Mouse (Mus musculus) lung, postnatal 0 days (tissue): ENCODE measurements around the gene Scamp3. TPM values are rescaled to one million over a fixed set of nuclear protein-coding genes. Genes with fewer than 3 reads are reported as not detected.

Experiments
- ATAC-seq: fragments of 200-750 bp; cut with Nextera tagmentation; 2 replicates; pipeline ENCODE4 v1.8.0; 2017; ENCODE audit warnings: moderate library complexity
- DNase-seq: peaks from one replicate; pipeline ENCODE4 v3.0.0-alpha.2; 2016; ENCODE audit warnings: low spot score
- H3K27ac ChIP-seq: fragments of 300-500 bp; sonication (generic); 2 replicates; pipeline ENCODE4 v1.5.1; 2014; ENCODE audit warnings: antibody characterized with exemption, mild to moderate bottlenecking, low read length, mixed read lengths
- H3K27me3 ChIP-seq: fragments of 300-500 bp; sonication (generic); replicated peaks from 2 replicates; pipeline ENCODE4 v1.6.1; 2014; ENCODE audit warnings: low read length, mixed read lengths; ENCODE audit not compliant: insufficient read depth
- H3K36me3 ChIP-seq: fragments of 300-500 bp; sonication (generic); 2 replicates; pipeline ENCODE4 v1.6.1; 2014; ENCODE audit warnings: low read length, mixed read lengths; ENCODE audit not compliant: insufficient read depth
- H3K4me1 ChIP-seq: fragments of 300-500 bp; sonication (generic); 2 replicates; pipeline ENCODE4 v1.6.1; 2014; ENCODE audit warnings: antibody characterized with exemption, low read depth, low read length, mixed read lengths; ENCODE audit not compliant: insufficient read depth
- H3K4me2 ChIP-seq: fragments of 300-500 bp; sonication (generic); replicated peaks from 2 replicates; pipeline ENCODE4 v1.6.1; 2014; ENCODE audit warnings: low read depth, mild to moderate bottlenecking, low read length, moderate library complexity, mixed read lengths
- H3K4me3 ChIP-seq: fragments of 300-500 bp; sonication (generic); 2 replicates; pipeline ENCODE4 v1.5.1; 2014; ENCODE audit warnings: low read depth, low read length
- H3K9ac ChIP-seq: fragments of 300-500 bp; sonication (generic); replicated peaks from 2 replicates; pipeline ENCODE4 v1.6.1; 2014; ENCODE audit warnings: low read depth, mild to moderate bottlenecking
- H3K9me3 ChIP-seq: fragments of 300-500 bp; sonication (generic); 2 replicates; pipeline ENCODE4 v1.6.1; 2016; ENCODE audit warnings: low read length, mixed read lengths
- CTCF ChIP-seq: IDR thresholded peaks from 2 replicates; pipeline ENCODE4 v1.5.1; 2016; ENCODE audit warnings: antibody characterized with exemption, mild to moderate bottlenecking
- EP300 ChIP-seq: IDR thresholded peaks from 2 replicates; pipeline ENCODE4 v1.6.1; 2016; ENCODE audit warnings: antibody characterized with exemption, mild to moderate bottlenecking, control low read depth
- WGBS: fragments of 180-500 bp; shearing (Covaris S2); extraction: QIAGEN DNeasy Blood & Tissue Kit; methylation state at CpG from one replicate; pipeline ENCODE4 v1.1.7; 2014; 5-methylcytosine and 5-hydroxymethylcytosine counted together
- polyA plus RNA-seq: library from polyadenylated mRNA; unstranded; fragments of >200 nt; fragmentation: Nextera tagmentation; extraction: Ambion mirVana; gene quantifications from 2 replicates; pipeline ENCODE4 v1.2.1, GENCODE M21; 2015

The Scamp3 gene
- polyA plus RNA-seq, 1 experiment from 2014 or later = 89.6 TPM

DNA sequence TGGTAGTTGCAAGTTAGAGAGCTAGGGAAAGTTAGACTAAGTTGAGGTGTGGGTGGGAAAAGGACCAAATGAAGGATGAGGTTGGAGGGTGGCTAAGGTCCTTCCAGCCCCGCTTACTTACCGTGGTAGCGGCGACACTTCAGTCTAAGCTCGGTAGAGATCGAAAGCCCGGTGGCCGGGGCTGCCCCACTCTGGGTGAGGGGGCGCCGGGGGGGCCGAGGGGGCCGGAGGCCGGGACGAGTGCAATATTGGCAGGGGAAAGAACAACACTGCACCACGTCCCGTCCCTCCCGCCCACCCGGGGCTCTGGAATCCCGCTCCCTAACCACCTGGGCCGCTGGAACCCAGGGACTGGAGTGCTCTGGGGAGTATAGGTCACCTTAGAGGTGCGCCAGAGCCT is 49.6 kb downstream of the Scamp3 start, which contains the start of gene Mtx1:
Gene Mtx1 (minus strand): TSS at position 189 of the 400 bp plus-strand sequence.
- 6% methylated on average over 13 of the region's 21 CpGs for WGBS
- H3K9ac ChIP-seq = no peak within 1 kb of the TSS; the same call in 1 of the 2 replicates
- peak within 1 kb of the TSS; percentile 36 for H3K4me3 ChIP-seq
- no peak for ATAC-seq
- peaks cover 11% of the 10 kb centered on the region for H3K4me1 ChIP-seq
- H3K4me2 ChIP-seq = peak within 1 kb of the TSS; percentile 69
- H3K36me3 ChIP-seq = no peaks in the 10 kb centered on the region
- H3K9me3 ChIP-seq = no peaks in the 10 kb centered on the region
- TF ChIP-seq CTCF (no peak), EP300 (no peak)
- H3K27ac ChIP-seq = peak within 1 kb of the TSS; percentile 85
- no peak for DNase-seq
- H3K27me3 ChIP-seq = no peaks in the 10 kb centered on the region

DNA sequence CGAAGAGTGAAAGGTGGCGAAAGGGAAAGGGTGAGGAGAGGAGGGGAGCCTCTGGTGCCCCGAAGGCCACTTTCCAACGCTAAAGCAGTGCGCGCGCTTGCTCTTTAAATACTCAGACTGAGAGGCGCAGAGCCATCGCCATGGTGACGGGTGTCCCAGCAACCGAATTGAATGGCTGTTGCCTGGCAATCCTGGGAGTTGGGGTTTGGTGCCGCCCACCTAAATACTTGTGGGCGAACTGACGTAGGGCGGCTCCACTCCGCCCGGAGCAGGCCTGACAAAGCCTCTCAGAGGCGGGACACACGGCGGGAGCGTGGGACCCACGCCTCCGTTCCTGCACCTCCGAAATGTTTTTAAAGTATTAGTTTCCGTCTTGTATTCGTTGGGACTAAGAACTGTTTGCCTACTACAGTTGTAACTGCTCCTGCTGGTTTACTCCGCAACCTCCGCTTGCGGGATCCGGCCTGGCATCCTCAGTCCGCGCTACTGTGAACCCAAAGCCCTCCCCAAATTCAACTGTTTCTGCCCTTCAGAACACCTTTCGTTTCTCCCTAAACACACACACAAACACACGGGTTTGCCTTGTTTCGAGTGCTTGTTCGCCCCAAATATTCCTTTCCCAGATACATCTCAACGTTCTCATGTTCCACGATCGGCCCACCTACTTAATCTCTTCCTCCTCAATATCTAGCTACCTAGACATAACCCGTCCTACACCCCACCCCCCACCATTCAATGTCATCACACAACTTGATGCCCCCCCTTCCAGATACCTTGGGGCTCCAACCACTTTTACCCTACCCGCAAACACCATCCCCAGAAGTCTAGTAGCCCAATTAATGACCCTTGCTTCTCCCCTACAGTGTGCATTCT is 50.3 kb downstream of the Scamp3 start:
- peak; percentile 96 for DNase-seq
- H3K27me3 ChIP-seq = no peaks in the 10 kb centered on the region

DNA sequence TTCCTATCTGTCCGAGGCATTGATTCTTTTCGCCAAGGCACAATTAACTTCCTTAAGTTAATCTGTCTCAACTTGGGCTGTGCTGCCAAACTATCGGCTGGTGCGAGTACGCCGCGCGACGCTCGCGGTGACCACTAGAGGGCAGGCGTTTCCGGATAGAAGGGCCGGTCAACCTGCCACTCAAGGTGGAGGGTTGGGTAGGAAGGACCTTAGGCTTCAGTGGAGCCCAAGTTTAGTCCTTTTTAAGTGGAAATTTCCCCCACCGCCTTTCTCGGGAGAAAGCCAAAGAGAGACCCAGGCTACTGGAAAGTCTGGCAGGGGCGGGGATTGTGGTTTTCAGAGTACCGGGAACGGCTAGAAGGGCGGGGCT is 50.9 kb downstream of the Scamp3 start:
- H3K9me3 ChIP-seq = no peaks in the 10 kb centered on the region
- peaks cover 15% of the 10 kb centered on the region for H3K4me1 ChIP-seq
- peak; percentile 96 for DNase-seq
- ATAC-seq = peak; percentile 62
- 0% methylated on average over 20 of the region's 20 CpGs for WGBS
- H3K4me2 ChIP-seq = peak overlapping the region; percentile 69
- no peaks in the 10 kb centered on the region for H3K27me3 ChIP-seq
- TF ChIP-seq EP300 (no peak; the same call in none of the 2 replicates), CTCF (peak; percentile 96)
- H3K36me3 ChIP-seq = no peaks in the 10 kb centered on the region
- 0 out of 2 replicates have a peak overlapping the region, but pooled peaks have one; percentile 19 for H3K9ac ChIP-seq
- peak overlapping the region; percentile 36 for H3K4me3 ChIP-seq
- peak overlapping the region; percentile 85 for H3K27ac ChIP-seq

More for the DNA sequence above, 50.3 kb downstream of the Scamp3 start:
- H3K4me3 ChIP-seq = peak overlapping the region; percentile 36
- H3K4me1 ChIP-seq = peaks cover 11% of the 10 kb centered on the region
- no peaks in the 10 kb centered on the region for H3K9me3 ChIP-seq
- TF ChIP-seq EP300 (no peak), CTCF (no peak)
- peak overlapping the region; percentile 85 for H3K27ac ChIP-seq
- 5% methylated on average over 41 of the region's 41 CpGs for WGBS
- peak; percentile 78 for ATAC-seq
- no peaks in the 10 kb centered on the region for H3K36me3 ChIP-seq
- peak overlapping the region; percentile 69 for H3K4me2 ChIP-seq
- H3K9ac ChIP-seq = no peak overlapping the region; the same call in 1 of the 2 replicates

DNA sequence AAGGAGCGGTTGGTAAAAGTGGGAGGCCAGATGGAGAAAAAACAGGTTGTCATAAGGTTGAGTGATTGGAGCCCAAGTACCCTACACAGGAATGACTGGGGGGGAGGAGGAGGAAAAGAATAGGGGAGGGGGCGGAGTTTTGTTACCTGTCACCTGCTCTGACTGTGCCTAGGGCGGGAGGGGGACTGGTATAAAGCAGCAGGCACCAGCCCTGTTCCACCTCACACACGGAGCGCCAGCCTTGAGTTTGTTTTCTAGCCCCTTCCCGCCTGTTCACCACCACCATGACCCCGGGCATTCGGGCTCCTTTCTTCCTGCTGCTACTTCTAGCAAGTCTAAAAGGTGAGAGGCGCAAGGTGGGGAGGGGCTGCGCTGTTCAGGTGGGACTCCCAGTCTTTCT is 51.6 kb downstream of the Scamp3 start, which contains the start of gene Muc1:
Gene Muc1 (plus strand): TSS at position 222 of the 400 bp plus-strand sequence.
- H3K27ac ChIP-seq = peak within 1 kb of the TSS; percentile 85
- 16% methylated on average over 10 of the region's 10 CpGs for WGBS
- peak within 1 kb of the TSS; percentile 69 for H3K4me2 ChIP-seq
- H3K27me3 ChIP-seq = no peaks in the 10 kb centered on the region
- DNase-seq (peak; percentile 86), ATAC-seq (peak; percentile 54)
- TF ChIP-seq CTCF (no peak), EP300 (no peak)
- H3K4me1 ChIP-seq = peaks cover 18% of the 10 kb centered on the region
- H3K9ac ChIP-seq = peak within 1 kb of the TSS; percentile 20; the same call in 1 of the 2 replicates
- no peaks in the 10 kb centered on the region for H3K9me3 ChIP-seq
- no peaks in the 10 kb centered on the region for H3K36me3 ChIP-seq
- H3K4me3 ChIP-seq = peak within 1 kb of the TSS; percentile 36

DNA sequence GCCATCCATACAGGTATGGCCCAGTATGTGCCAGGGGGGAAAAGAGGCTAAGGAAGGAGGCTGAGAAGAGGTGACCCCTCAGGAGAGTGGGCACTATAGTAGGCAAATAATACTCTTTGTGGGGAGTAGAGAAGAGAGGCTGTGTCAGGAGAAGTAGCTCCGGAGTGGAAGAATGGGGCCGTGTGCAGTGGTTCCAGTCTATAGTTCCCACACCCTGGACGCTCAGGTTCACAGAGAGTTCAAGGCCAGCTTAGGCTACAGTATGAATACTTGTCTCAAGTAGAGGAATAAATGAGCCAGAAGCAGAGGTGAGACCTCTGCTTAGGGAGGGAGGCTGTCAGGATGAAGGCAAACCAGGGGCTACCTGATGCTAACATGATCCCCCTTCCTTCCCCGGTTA is 52.0 kb downstream of the Scamp3 start:
- peak overlapping the region; percentile 85 for H3K27ac ChIP-seq
- H3K36me3 ChIP-seq = no peaks in the 10 kb centered on the region
- H3K4me2 ChIP-seq = peak overlapping the region; percentile 69
- peak overlapping the region; percentile 36 for H3K4me3 ChIP-seq
- no peaks in the 10 kb centered on the region for H3K9me3 ChIP-seq
- TF ChIP-seq EP300 = no peak
- no peak for TF ChIP-seq CTCF
- 37% methylated on average over 4 of the region's 4 CpGs for WGBS
- DNase-seq = peak; percentile 75
- ATAC-seq = no peak
- H3K4me1 ChIP-seq = peaks cover 18% of the 10 kb centered on the region
- H3K9ac ChIP-seq = no peak overlapping the region; the same call in 1 of the 2 replicates
- H3K27me3 ChIP-seq = no peaks in the 10 kb centered on the region

DNA sequence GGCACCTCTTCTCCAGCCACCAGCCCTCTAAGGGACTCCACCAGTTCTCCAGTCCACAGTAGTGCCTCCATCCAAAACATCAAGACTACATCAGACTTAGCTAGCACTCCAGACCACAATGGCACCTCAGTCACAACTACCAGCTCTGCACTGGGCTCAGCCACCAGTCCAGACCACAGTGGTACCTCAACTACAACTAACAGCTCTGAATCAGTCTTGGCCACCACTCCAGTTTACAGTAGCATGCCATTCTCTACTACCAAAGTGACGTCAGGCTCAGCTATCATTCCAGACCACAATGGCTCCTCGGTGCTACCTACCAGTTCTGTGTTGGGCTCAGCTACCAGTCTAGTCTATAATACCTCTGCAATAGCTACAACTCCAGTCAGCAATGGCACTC is 53.3 kb downstream of the Scamp3 start:
- Histone ChIP-seq H3K9ac (no peak overlapping the region), H3K9me3 (no peaks in the 10 kb centered on the region), H3K4me1 (peaks cover 18% of the 10 kb centered on the region), H3K4me3 (peak overlapping the region; percentile 36; the same call in 1 of the 2 replicates), H3K36me3 (no peaks in the 10 kb centered on the region), H3K4me2 (peak overlapping the region; percentile 69), H3K27ac (peak overlapping the region; percentile 85), H3K27me3 (no peaks in the 10 kb centered on the region)
- no peak for ATAC-seq
- TF ChIP-seq EP300 = no peak
- no peak for TF ChIP-seq CTCF
- peak; percentile 37 for DNase-seq
- WGBS = 52% methylated on average over 2 of the region's 2 CpGs
